Mouse (Mus musculus): Measurements from ENCODE around the gene Cpvl. TPM values are rescaled to one million over a fixed set of nuclear protein-coding genes. Genes with fewer than 3 reads are reported as not detected.

Cpvl gene
- polyA plus RNA-seq, 1 experiment from 2014 or later = 0.18 TPM

DNA sequence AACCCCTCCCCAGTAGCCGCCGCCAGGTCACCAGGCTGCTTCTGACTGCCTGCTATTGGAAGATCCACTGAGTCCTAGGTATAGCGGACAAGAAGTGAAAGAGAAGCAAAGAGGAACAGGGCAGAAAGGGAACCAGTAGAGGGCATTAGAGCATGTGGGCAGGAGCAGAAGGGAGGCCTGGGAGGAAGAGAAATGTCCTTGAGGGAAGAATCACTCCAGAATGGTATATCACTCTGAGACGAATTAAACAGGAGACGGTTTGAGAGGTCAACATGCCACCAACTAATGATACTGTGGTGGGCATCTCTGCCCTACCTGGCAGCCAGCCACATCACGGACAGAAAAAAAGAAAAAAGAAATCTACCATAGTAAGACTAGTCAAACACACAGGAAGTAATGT lies 9.9 kb downstream of the Cpvl start:
- ATAC-seq (replicated peaks; ENCODE audit: insufficient number of reproducible peaks, low FRiP score, low TSS enrichment, low read depth) (no peak), DNase-seq (ENCODE audit: low spot score) (no peak)
- no peak overlapping the region for H3K4me3 ChIP-seq (ENCODE audit: low read depth, low read length)
- no peaks in the 10 kb centered on the region for H3K36me3 ChIP-seq (replicated peaks; ENCODE audit: control insufficient read depth, insufficient read depth, low read depth, low read length)
- 82% methylated on average over 6 of the region's 6 CpGs for whole genome bisulfite sequencing
- H3K27me3 ChIP-seq (ENCODE audit: control insufficient read depth, insufficient read depth, low read length) = no peaks in the 10 kb centered on the region; the same call in 1 of the 2 replicates
- H3K4me1 ChIP-seq (ENCODE audit: control insufficient read depth, insufficient read depth, low read length) = no peaks in the 10 kb centered on the region
- H3K4me2 ChIP-seq (ENCODE audit: low read depth, low read length) = no peak overlapping the region
- no peak overlapping the region for H3K9ac ChIP-seq (replicated peaks; ENCODE audit: low read length)
- H3K9me3 ChIP-seq (replicated peaks; ENCODE audit: control insufficient read depth, low read length) = no peaks in the 10 kb centered on the region
- no peak overlapping the region for H3K27ac ChIP-seq (replicated peaks; ENCODE audit: low read depth, low read length)

- Histone ChIP-seq H3K4me1 (ENCODE audit: control insufficient read depth, insufficient read depth, low read length) (no peaks in the 10 kb centered on the region), H3K4me3 (ENCODE audit: low read depth, low read length) (no peak overlapping the region), H3K9ac (replicated peaks; ENCODE audit: low read length) (no peak overlapping the region), H3K27me3 (ENCODE audit: control insufficient read depth, insufficient read depth, low read length) (no peaks in the 10 kb centered on the region; the same call in 1 of the 2 replicates), H3K9me3 (replicated peaks; ENCODE audit: control insufficient read depth, low read length) (no peaks in the 10 kb centered on the region), H3K4me2 (ENCODE audit: low read depth, low read length) (no peak overlapping the region), H3K36me3 (replicated peaks; ENCODE audit: control insufficient read depth, insufficient read depth, low read depth, low read length) (no peaks in the 10 kb centered on the region), H3K27ac (replicated peaks; ENCODE audit: low read depth, low read length) (no peak overlapping the region)
- no peak for ATAC-seq (replicated peaks; ENCODE audit: insufficient number of reproducible peaks, low FRiP score, low TSS enrichment, low read depth)
- 70% methylated on average over 5 of the region's 5 CpGs for WGBS
- no peak for DNase-seq (ENCODE audit: low spot score)
Observed at GRCm38 (mm10) chr6:53966595-53966994, 11.9 kb downstream of the Cpvl start.

DNA sequence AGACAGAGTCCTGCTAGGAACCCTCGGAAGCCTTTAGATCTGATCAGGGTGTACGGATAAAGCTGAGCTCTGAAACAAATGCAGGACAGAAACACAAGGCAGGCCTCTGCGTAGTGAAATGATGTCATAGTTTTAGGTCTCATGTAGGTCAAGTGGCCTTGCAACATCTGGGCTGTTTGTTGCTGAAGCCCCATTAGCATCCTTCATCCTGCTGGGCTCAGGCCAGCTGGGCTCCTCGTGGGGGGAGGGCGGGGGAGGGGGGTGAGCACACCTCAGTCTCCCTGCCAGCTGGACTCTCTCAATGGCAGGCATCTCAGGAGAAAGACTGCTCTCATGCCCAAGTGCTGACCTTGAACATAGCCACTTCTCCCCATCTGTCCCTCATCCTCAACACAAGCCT lies 12.6 kb downstream of the Cpvl start:
- H3K4me1 ChIP-seq (ENCODE audit: control insufficient read depth, insufficient read depth, low read length) = no peaks in the 10 kb centered on the region
- 33% methylated on average over 5 of the region's 5 CpGs for WGBS
- no peaks in the 10 kb centered on the region for H3K36me3 ChIP-seq (replicated peaks; ENCODE audit: control insufficient read depth, insufficient read depth, low read depth, low read length)
- H3K9ac ChIP-seq (replicated peaks; ENCODE audit: low read length) = no peak overlapping the region
- H3K4me2 ChIP-seq (ENCODE audit: low read depth, low read length) = no peak overlapping the region
- no peaks in the 10 kb centered on the region for H3K9me3 ChIP-seq (replicated peaks; ENCODE audit: control insufficient read depth, low read length)
- DNase-seq (ENCODE audit: low spot score) = no peak
- no peaks in the 10 kb centered on the region; the same call in 1 of the 2 replicates for H3K27me3 ChIP-seq (ENCODE audit: control insufficient read depth, insufficient read depth, low read length)
- H3K27ac ChIP-seq (replicated peaks; ENCODE audit: low read depth, low read length) = no peak overlapping the region
- ATAC-seq (replicated peaks; ENCODE audit: insufficient number of reproducible peaks, low FRiP score, low TSS enrichment, low read depth) = no peak
- no peak overlapping the region for H3K4me3 ChIP-seq (ENCODE audit: low read depth, low read length)

DNA sequence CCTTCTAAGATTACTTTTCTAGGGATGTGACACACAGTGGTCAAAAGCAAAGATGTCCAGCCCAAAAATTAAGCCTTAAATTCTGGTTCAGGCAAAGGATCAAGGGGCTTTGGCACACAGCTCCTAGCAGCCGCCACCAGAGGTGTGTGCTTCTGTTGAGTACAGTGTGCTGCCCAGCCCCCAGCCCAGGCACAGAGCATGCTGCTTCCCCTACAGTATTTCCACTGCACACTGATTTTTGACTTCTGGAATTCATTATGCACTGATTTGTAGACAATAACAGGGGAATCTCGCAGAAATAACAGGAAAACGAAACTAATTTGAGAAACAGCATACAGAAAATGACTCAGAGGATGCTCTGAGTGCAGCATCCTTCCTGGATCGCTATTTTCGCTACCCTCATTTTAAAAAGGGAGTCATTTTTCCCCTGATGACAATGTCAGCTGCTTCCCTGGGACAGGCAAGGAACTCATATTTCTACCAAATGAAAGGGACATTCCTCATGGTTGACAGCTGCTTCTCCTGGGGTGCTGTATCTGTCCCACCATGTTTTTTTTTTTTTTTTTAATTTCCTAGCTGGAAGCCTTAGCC lies 14.5 kb downstream of the Cpvl start:
- H3K4me2 ChIP-seq (ENCODE audit: low read depth, low read length) = no peak overlapping the region
- no peak overlapping the region for H3K9ac ChIP-seq (replicated peaks; ENCODE audit: low read length)
- no peaks in the 10 kb centered on the region for H3K4me1 ChIP-seq (ENCODE audit: control insufficient read depth, insufficient read depth, low read length)
- DNase-seq (ENCODE audit: low spot score) (peak; percentile 75), ATAC-seq (replicated peaks; ENCODE audit: insufficient number of reproducible peaks, low FRiP score, low TSS enrichment, low read depth) (0 out of 2 replicates have a peak, but pooled peaks have one; percentile 67)
- H3K27me3 ChIP-seq (ENCODE audit: control insufficient read depth, insufficient read depth, low read length) = no peaks in the 10 kb centered on the region; the same call in 1 of the 2 replicates
- no peaks in the 10 kb centered on the region for H3K36me3 ChIP-seq (replicated peaks; ENCODE audit: control insufficient read depth, insufficient read depth, low read depth, low read length)
- no peak overlapping the region for H3K4me3 ChIP-seq (ENCODE audit: low read depth, low read length)
- H3K9me3 ChIP-seq (replicated peaks; ENCODE audit: control insufficient read depth, low read length) = no peaks in the 10 kb centered on the region
- 57% methylated on average over 5 of the region's 5 CpGs for WGBS
- no peak overlapping the region for H3K27ac ChIP-seq (replicated peaks; ENCODE audit: low read depth, low read length)

- H3K36me3 ChIP-seq (replicated peaks; ENCODE audit: control insufficient read depth, insufficient read depth, low read depth, low read length) = no peaks in the 10 kb centered on the region
- no peak for DNase-seq (ENCODE audit: low spot score)
- H3K9me3 ChIP-seq (replicated peaks; ENCODE audit: control insufficient read depth, low read length) = no peaks in the 10 kb centered on the region
- no peak overlapping the region for H3K27ac ChIP-seq (replicated peaks; ENCODE audit: low read depth, low read length)
- H3K4me3 ChIP-seq (ENCODE audit: low read depth, low read length) = no peak overlapping the region
- H3K9ac ChIP-seq (replicated peaks; ENCODE audit: low read length) = no peak overlapping the region
- no peaks in the 10 kb centered on the region for H3K27me3 ChIP-seq (ENCODE audit: control insufficient read depth, insufficient read depth, low read length)
- no peaks in the 10 kb centered on the region for H3K4me1 ChIP-seq (ENCODE audit: control insufficient read depth, insufficient read depth, low read length)
- no peak overlapping the region for H3K4me2 ChIP-seq (ENCODE audit: low read depth, low read length)
- no peak for ATAC-seq (replicated peaks; ENCODE audit: insufficient number of reproducible peaks, low FRiP score, low TSS enrichment, low read depth)
- WGBS = 77% methylated on average over 1 of the region's 1 CpGs
Observed at GRCm38 (mm10) chr6:53962006-53962405, 16.5 kb downstream of the Cpvl start.

- H3K27ac ChIP-seq (replicated peaks; ENCODE audit: low read depth, low read length) = no peak overlapping the region
- H3K36me3 ChIP-seq (replicated peaks; ENCODE audit: control insufficient read depth, insufficient read depth, low read depth, low read length) = no peaks in the 10 kb centered on the region
- no peak overlapping the region for H3K4me3 ChIP-seq (ENCODE audit: low read depth, low read length)
- DNase-seq (ENCODE audit: low spot score) = no peak
- no peaks in the 10 kb centered on the region for H3K9me3 ChIP-seq (replicated peaks; ENCODE audit: control insufficient read depth, low read length)
- no peaks in the 10 kb centered on the region for H3K27me3 ChIP-seq (ENCODE audit: control insufficient read depth, insufficient read depth, low read length)
- no peak overlapping the region for H3K4me2 ChIP-seq (ENCODE audit: low read depth, low read length)
- no peaks in the 10 kb centered on the region for H3K4me1 ChIP-seq (ENCODE audit: control insufficient read depth, insufficient read depth, low read length)
- no peak for ATAC-seq (replicated peaks; ENCODE audit: insufficient number of reproducible peaks, low FRiP score, low TSS enrichment, low read depth)
- no peak overlapping the region for H3K9ac ChIP-seq (replicated peaks; ENCODE audit: low read length)
- WGBS = 73% methylated on average over 3 of the region's 3 CpGs
Observed at GRCm38 (mm10) chr6:53959826-53960225, 18.6 kb downstream of the Cpvl start.

- ATAC-seq (replicated peaks; ENCODE audit: insufficient number of reproducible peaks, low FRiP score, low TSS enrichment, low read depth) (peak; percentile 63; the same call in 1 of the 2 replicates), DNase-seq (ENCODE audit: low spot score) (peak; percentile 93)
- Histone ChIP-seq H3K9ac (replicated peaks; ENCODE audit: low read length) (no peak overlapping the region), H3K9me3 (replicated peaks; ENCODE audit: control insufficient read depth, low read length) (no peaks in the 10 kb centered on the region), H3K27ac (replicated peaks; ENCODE audit: low read depth, low read length) (no peak overlapping the region), H3K36me3 (replicated peaks; ENCODE audit: control insufficient read depth, insufficient read depth, low read depth, low read length) (no peaks in the 10 kb centered on the region), H3K27me3 (ENCODE audit: control insufficient read depth, insufficient read depth, low read length) (no peaks in the 10 kb centered on the region), H3K4me2 (ENCODE audit: low read depth, low read length) (0 out of 2 replicates have a peak overlapping the region, but pooled peaks have one; percentile 23), H3K4me3 (ENCODE audit: low read depth, low read length) (no peak overlapping the region), H3K4me1 (ENCODE audit: control insufficient read depth, insufficient read depth, low read length) (no peaks in the 10 kb centered on the region)
- 13% methylated on average over 7 of the region's 7 CpGs for WGBS
Observed at GRCm38 (mm10) chr6:53958321-53958720, 20.1 kb downstream of the Cpvl start.

DNA sequence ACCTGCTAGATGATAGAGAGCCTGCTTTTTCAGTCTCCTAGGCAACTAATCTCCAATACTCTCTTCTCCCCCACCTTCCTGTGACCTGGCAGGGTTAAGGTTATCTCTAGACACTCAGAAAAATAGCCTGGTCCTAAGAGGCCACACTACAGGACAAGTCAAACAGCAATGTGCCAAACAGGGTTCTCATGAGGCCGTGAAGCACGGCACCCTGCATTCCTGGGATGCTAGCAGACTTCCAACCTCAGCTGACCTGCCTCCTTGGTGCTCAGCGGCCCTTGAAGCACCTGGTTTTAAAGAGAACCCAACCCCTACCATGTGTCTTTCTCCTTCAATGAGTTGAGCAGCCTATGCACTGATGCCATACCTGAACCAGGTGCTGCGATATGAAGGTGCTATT lies 22.0 kb downstream of the Cpvl start:
- H3K27ac ChIP-seq (replicated peaks; ENCODE audit: low read depth, low read length) = no peak overlapping the region
- H3K4me2 ChIP-seq (ENCODE audit: low read depth, low read length) = no peak overlapping the region
- 71% methylated on average over 4 of the region's 4 CpGs for WGBS
- no peak overlapping the region for H3K9ac ChIP-seq (replicated peaks; ENCODE audit: low read length)
- no peaks in the 10 kb centered on the region for H3K9me3 ChIP-seq (replicated peaks; ENCODE audit: control insufficient read depth, low read length)
- ATAC-seq (replicated peaks; ENCODE audit: insufficient number of reproducible peaks, low FRiP score, low TSS enrichment, low read depth) = no peak
- H3K36me3 ChIP-seq (replicated peaks; ENCODE audit: control insufficient read depth, insufficient read depth, low read depth, low read length) = no peaks in the 10 kb centered on the region
- H3K4me3 ChIP-seq (ENCODE audit: low read depth, low read length) = no peak overlapping the region
- no peaks in the 10 kb centered on the region for H3K27me3 ChIP-seq (ENCODE audit: control insufficient read depth, insufficient read depth, low read length)
- DNase-seq (ENCODE audit: low spot score) = no peak
- H3K4me1 ChIP-seq (ENCODE audit: control insufficient read depth, insufficient read depth, low read length) = no peaks in the 10 kb centered on the region
